Mouse (Mus musculus) cerebellum, adult 2 months (tissue): ENCODE results near the gene Mrpl47. TPM values are rescaled to one million over a fixed set of nuclear protein-coding genes. Genes with fewer than 3 reads are reported as not detected.
"Not testable (repeated sequence)": the region's sequence is repeated elsewhere in the genome, so short reads cannot be mapped to it uniquely, and the experiment has no call there.

ENCODE experiments used
- DNase-seq, 2 experiments: peaks; one replicate each; pipeline ENCODE4 v3.0.0; 2021
- H3K27ac ChIP-seq: fragments of 200-500 bp; 2 replicates; pipeline ENCODE4 v1.5.1; 2012; ENCODE audit warnings: low read length, control low read depth, inconsistent platforms; ENCODE audit not compliant: insufficient read depth
- H3K27me3 ChIP-seq: fragments of 200-500 bp; 2 replicates; pipeline ENCODE4 v1.6.1; 2012; ENCODE audit warnings: inconsistent platforms, mild to moderate bottlenecking, low read length, moderate library complexity; ENCODE audit not compliant: control insufficient read depth, insufficient read depth
- H3K4me1 ChIP-seq: fragments of 200-500 bp; 2 replicates; pipeline ENCODE4 v1.6.1; 2011; ENCODE audit warnings: low read length; ENCODE audit not compliant: control insufficient read depth, insufficient read depth
- H3K4me3 ChIP-seq: fragments of 200-500 bp; replicated peaks from 2 replicates; pipeline ENCODE3; 2011; ENCODE audit warnings: mild to moderate bottlenecking, low read depth, low read length, control low read depth; ENCODE audit not compliant: insufficient read depth
- CTCF ChIP-seq: fragments of 200-500 bp; IDR thresholded peaks from 2 replicates; pipeline ENCODE4 v1.5.1; 2011; ENCODE audit warnings: low read depth, mild to moderate bottlenecking, control low read depth, low read length, moderate library complexity, borderline replicate concordance; ENCODE audit not compliant: insufficient read depth
- POLR2A ChIP-seq: fragments of 200-500 bp; IDR thresholded peaks from 2 replicates; pipeline ENCODE4 v1.6.1; 2011; ENCODE audit warnings: low read length, control low read depth, borderline replicate concordance; ENCODE audit not compliant: insufficient read depth
- WGBS: fragments of 180-500 bp; shearing (Covaris S2); methylation state at CpG from one replicate; pipeline ENCODE4 v1.1.7; 2018; 5-methylcytosine and 5-hydroxymethylcytosine counted together
- polyA plus RNA-seq: library from polyadenylated mRNA; depleted of rRNA; stranded (reverse); fragments of >200 nt; gene quantifications from 2 replicates; pipeline ENCODE4 v1.2.3, GENCODE M21; 2012; rRNA removed

Gene Mrpl47
- 17.1 and 18.5 TPM in 2 replicates for polyA plus RNA-seq

DNA sequence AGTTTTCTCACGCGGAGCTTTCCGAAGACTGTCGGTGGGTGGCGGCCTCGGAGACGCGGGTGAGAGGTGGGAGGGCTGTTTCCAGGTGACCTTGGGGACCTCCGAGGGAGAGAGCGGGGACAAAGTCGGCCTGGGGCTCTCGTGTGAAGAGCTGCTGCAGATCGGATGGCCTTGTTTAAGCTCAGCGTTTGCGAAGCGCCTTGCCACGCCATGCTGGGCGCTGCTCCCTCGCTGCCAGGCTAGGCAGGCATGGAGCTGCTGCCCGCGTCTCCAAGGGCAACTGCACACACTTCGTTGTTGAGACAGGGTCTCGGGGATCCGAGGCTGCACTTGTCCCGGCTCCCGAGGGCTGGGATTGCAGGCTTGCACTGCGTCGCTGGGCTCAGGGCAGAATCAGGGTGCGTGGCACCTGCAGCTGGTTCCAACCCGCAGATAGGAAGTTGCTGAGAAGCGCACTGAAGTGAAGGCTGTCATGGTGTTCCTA lies at the start of gene Mrpl47:
Gene Mrpl47 (minus strand): TSS at position 434 of the 484 bp plus-strand sequence.
- peaks cover 7% of the 10 kb centered on the region; the same call in 1 of the 2 replicates for H3K4me1 ChIP-seq

DNA sequence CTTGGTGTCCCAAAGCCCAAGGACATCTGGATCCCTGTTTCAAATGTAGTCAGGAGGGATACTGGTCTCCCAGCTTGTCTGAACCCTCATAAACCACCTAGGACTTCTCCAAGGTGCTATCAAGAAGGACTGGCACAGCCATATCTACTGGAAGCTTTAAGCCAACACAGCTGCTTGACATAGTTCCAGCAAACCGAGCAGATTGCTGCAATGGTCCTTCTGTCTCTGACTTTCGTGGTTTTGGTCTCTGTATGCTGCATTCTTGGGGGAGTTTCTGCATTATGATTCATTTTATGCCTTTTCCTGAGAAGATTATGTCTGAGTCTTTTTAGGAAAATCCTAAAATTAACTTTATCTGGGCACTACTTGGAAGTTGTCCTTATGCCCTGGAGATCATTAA lies 33.4 kb upstream of the Mrpl47 start:
- no peaks in the 10 kb centered on the region for H3K4me1 ChIP-seq
- 53% methylated on average over 2 of the region's 2 CpGs for WGBS
- no peak overlapping the region for H3K27ac ChIP-seq
- DNase-seq = no peak
- H3K27me3 ChIP-seq = no peaks in the 10 kb centered on the region
- TF ChIP-seq CTCF (no peak), POLR2A (no peak)
- no peak overlapping the region for H3K4me3 ChIP-seq

More for the DNA sequence above, at the start of gene Mrpl47:
- Histone ChIP-seq H3K27me3 (no peaks in the 10 kb centered on the region), H3K4me3 (peak within 1 kb of the TSS; percentile 85), H3K27ac (peak within 1 kb of the TSS; percentile 91)
- TF ChIP-seq CTCF (no peak), POLR2A (no peak)
- under 1% methylated on average over 31 of the region's 31 CpGs for WGBS
- no peak for DNase-seq

DNA sequence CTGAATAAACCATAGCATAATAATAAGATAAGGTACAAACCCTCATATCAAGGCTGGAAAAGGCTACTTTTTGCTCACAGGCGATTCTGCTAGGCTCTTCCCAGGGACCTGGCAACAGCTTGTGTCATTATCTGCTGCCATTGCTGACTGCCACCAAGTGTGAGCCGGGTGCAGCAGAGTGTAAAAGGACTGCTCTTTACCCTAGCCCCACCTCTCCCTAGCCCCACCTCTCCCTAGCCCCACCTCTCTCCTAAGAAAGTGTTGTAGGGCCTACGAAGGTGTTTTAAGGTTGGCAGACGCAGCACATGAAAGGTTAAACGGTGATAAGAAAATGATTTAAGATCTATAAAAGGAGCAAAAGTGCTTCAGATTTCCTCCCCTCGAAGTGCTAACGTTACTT lies 26.5 kb upstream of the Mrpl47 start:
- no peak for DNase-seq
- Histone ChIP-seq H3K4me3 (no peak overlapping the region), H3K27ac (no peak overlapping the region), H3K4me1 (no peaks in the 10 kb centered on the region), H3K27me3 (no peaks in the 10 kb centered on the region)
- TF ChIP-seq POLR2A = no peak
- TF ChIP-seq CTCF = no peak
- 47% methylated on average over 7 of the region's 7 CpGs for WGBS

DNA sequence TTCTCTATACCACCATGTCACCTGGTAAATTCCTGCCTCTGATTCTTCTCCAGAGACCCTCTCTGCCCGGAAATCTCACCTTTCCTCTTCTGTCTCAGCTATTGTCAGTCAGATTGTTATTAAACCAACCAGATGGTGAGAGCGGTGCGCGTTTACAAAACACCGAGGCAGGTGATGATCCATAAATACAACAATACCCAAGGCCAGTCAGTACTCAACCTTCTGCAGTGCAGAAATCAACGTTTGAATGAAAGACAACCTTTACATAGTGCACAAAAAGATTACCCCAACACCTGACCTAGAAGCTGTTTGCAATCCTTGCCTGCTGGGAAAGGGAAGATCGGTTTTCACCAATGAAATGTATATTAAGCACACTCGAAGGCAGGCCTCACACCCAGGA lies 25.6 kb upstream of the Mrpl47 start:
- WGBS = 56% methylated on average over 8 of the region's 8 CpGs
- Histone ChIP-seq H3K4me1 (no peaks in the 10 kb centered on the region), H3K27ac (no peak overlapping the region), H3K4me3 (no peak overlapping the region), H3K27me3 (no peaks in the 10 kb centered on the region)
- no peak for DNase-seq
- TF ChIP-seq POLR2A = no peak
- TF ChIP-seq CTCF = no peak

DNA sequence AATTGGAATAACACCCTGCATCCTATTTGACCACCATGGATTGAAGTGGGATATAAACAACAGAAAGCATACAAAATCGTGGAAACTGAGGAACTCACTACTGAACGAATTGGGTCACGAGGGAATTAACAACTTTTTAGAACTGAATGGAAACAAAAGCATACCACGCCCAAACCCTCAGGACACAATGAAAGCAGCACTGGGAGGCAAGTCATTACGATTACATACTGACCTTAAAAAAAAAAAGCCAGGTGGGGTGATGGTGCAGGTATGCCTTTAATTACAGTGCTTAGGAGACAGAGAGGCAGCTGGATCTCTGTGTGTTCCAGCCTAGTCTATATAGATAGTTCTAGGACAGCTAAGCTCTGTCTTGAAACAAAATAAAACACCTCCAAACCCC lies 21.8 kb upstream of the Mrpl47 start:
- no peak for DNase-seq
- TF ChIP-seq POLR2A (no peak), CTCF (no peak)
- no peaks in the 10 kb centered on the region for H3K27me3 ChIP-seq
- H3K4me3 ChIP-seq = no peak overlapping the region
- H3K27ac ChIP-seq = no peak overlapping the region
- 73% methylated on average over 5 of the region's 5 CpGs for WGBS
- no peaks in the 10 kb centered on the region for H3K4me1 ChIP-seq

DNA sequence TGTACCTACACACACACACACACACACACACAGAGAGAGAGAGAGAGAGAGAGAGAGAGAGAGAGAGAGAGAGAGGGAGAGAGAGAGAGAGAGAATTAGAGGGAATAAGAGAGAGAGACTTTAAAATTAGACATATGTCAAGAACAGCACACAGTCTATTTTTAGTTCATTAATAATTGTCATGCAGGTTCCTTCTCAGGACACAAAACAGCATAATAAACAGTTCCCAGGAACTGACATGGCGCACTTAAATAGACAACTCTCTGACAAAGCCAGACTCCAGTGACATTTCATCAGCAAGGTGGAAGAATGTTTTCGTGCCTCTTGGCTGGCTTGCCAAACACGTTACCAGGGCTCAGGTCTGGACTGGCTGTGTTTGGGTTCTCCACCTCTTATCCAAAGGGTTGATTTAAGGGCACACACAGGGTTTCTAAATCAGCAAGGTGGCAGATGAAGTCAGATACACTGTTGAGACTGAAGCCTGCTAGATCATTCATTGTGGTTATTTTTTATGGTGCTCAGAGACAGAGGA lies 17.0 kb upstream of the Mrpl47 start:
- no peaks in the 10 kb centered on the region; the same call in 1 of the 2 replicates for H3K4me1 ChIP-seq
- 87% methylated on average over 3 of the region's 3 CpGs for WGBS
- H3K27me3 ChIP-seq = no peaks in the 10 kb centered on the region
- H3K27ac ChIP-seq = no peak overlapping the region
- no peak for DNase-seq
- TF ChIP-seq CTCF (no peak), POLR2A (no peak)
- H3K4me3 ChIP-seq = no peak overlapping the region

DNA sequence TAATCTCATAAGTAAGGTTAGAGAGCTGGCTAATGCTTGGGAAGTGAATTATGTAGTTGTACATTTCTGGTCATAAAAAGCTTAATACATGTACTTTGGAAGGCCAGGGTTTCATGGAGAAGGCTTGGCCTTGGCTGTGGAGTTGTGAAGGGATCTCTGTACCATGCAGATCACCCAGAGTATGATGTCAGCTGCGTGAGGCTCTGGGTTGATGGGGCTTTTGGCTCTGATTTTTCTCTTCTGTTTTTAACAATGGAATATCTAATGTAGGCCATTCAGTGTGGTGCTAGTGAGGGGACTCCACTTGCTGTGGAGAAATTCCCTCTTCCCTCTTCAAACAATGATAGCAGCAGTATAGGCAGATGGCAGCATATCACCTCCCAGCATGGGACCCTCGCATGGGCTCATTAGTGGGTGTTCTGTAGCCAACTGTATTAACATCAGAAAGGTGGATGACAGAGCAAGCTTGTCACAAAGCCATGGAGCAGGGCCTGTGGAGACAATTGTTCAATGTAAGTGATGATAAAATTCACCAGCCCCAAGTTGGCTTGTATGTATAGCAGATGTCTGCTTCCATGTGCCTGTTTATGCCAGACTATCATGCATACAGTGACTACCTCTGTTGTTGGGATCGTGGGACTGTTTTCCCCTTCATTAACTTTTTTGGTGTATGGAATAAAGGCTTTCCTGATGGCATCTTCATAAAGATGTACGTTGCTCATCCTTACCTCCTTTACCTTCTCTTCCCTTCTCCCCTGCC lies 12.6 kb upstream of the Mrpl47 start:
- WGBS = 19% methylated on average over 4 of the region's 4 CpGs
- peak in 1 of 2 experiments; percentile 44 for DNase-seq
- Histone ChIP-seq H3K4me1 (peaks cover 5% of the 10 kb centered on the region), H3K27ac (no peak overlapping the region), H3K4me3 (no peak overlapping the region), H3K27me3 (no peaks in the 10 kb centered on the region)
- no peak for TF ChIP-seq CTCF
- no peak for TF ChIP-seq POLR2A

DNA sequence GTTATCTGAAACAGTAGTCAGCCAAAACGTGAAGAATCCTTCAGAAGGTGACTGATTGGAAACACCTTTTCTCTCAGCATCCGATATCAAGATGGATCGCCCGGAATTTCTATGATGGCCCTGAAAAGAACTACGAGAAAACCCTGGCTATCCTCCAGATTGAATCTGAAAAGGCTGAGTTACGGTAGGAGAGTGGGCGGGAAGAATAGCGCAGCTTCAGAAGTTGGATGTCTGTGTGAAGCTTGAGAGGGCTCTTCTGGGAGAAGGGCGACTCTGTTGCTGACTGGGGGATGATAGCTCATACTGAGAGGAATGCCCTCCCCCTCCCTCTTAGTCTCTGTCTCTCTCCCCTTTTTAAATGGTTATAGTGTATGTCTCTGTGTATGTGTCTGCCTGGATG lies 11.0 kb upstream of the Mrpl47 start:
- TF ChIP-seq POLR2A (no peak), CTCF (no peak)
- no peak overlapping the region for H3K4me3 ChIP-seq
- WGBS = 86% methylated on average over 9 of the region's 9 CpGs
- no peak for DNase-seq
- no peak overlapping the region for H3K27ac ChIP-seq
- no peaks in the 10 kb centered on the region for H3K27me3 ChIP-seq
- peaks cover 6% of the 10 kb centered on the region for H3K4me1 ChIP-seq

DNA sequence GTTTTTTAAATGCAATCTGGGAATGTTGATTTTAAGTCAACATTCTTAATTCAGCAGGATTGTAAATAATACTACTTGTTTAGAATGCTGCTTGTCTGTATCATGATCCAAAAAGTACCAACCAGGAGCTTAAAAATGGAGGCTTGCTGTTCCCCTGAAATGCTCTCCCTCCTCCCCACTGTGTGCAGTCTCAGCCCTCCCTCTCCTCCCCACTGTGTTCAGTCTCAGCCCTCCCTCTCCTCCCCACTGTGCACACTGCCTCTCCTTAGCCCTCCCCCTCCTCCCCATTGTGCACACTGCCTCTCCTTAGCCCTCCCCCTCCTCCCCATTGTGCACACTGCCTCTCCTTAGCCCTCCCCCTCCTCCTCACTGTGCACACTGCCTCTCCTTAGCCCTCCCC lies 8.0 kb upstream of the Mrpl47 start:
- H3K27ac ChIP-seq, H3K4me1 ChIP-seq, H3K27me3 ChIP-seq, H3K4me3 ChIP-seq, DNase-seq: not testable (repeated sequence)
